Mouse (Mus musculus): ENCODE data around the gene Map2k2. TPM values are rescaled to one million over a fixed set of nuclear protein-coding genes. Genes with fewer than 3 reads are reported as not detected.

The Map2k2 gene
- total and polyA plus RNA-seq, 2 experiments from 2014 or later: 204 to 309 TPM

- DNase-seq (ENCODE audit: low spot score) (no peak), ATAC-seq (no peak)
- peaks cover 22% of the 10 kb centered on the region for H3K4me1 ChIP-seq (ENCODE audit: insufficient read depth, low read length)
- no peaks in the 10 kb centered on the region for H3K27me3 ChIP-seq (ENCODE audit: insufficient read depth, low read length)
- no peak overlapping the region for H3K9ac ChIP-seq (replicated peaks; ENCODE audit: low read length)
- no peak overlapping the region for H3K4me2 ChIP-seq (ENCODE audit: low read depth, low read length)
- H3K36me3 ChIP-seq (ENCODE audit: insufficient read depth, low read length): peaks cover 32% of the 10 kb centered on the region
- no peaks in the 10 kb centered on the region for H3K9me3 ChIP-seq (ENCODE audit: low read length)
- TF ChIP-seq CTCF (IDR thresholded peaks at IDR 0.05; ENCODE audit: low read depth): no peak
- H3K27ac ChIP-seq: no peak overlapping the region
- 30% methylated on average over 5 of the region's 5 CpGs for WGBS
- no peak overlapping the region for H3K4me3 ChIP-seq (ENCODE audit: low read length)
Observed at GRCm38 (mm10) chr10:81142551-81142981, 36.9 kb downstream of the Map2k2 start.

- no peaks in the 10 kb centered on the region for H3K9me3 ChIP-seq (ENCODE audit: low read length)
- no peak overlapping the region for H3K4me2 ChIP-seq (ENCODE audit: low read depth, low read length)
- peaks cover 22% of the 10 kb centered on the region for H3K4me1 ChIP-seq (ENCODE audit: insufficient read depth, low read length)
- no peak for ATAC-seq
- TF ChIP-seq CTCF (IDR thresholded peaks at IDR 0.05; ENCODE audit: low read depth): no peak
- no peaks in the 10 kb centered on the region for H3K27me3 ChIP-seq (ENCODE audit: insufficient read depth, low read length)
- no peak overlapping the region for H3K4me3 ChIP-seq (ENCODE audit: low read length)
- no peak overlapping the region for H3K27ac ChIP-seq
- no peak for DNase-seq (ENCODE audit: low spot score)
- H3K36me3 ChIP-seq (ENCODE audit: insufficient read depth, low read length): peaks cover 39% of the 10 kb centered on the region
- no peak overlapping the region for H3K9ac ChIP-seq (replicated peaks; ENCODE audit: low read length)
- WGBS: 82% methylated on average over 7 of the region's 7 CpGs
Observed at GRCm38 (mm10) chr10:81143157-81143633, 37.5 kb downstream of the Map2k2 start.

DNA sequence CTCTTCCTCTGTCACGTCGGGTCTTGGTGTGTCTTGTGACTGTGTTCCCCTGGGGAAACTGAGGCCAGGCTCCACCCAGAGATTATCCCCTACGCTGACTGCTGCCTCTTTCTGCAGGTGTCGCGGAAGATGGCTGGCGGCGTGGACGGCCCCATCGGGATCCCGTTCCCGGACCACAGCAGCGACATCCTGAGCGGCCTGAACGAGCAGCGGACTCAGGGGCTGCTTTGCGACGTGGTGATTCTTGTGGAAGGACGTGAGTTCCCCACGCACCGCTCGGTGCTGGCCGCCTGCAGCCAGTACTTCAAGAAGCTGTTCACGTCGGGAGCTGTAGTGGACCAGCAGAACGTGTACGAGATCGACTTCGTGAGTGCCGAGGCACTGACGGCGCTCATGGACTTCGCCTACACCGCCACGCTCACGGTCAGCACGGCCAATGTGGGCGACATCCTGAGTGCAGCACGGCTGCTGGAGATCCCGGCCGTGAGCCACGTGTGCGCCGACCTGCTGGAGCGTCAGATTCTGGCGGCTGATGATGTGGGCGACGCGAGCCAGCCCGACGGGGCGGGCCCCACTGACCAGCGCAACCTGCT is 38.2 kb downstream of the Map2k2 start:
- no peak overlapping the region for H3K9ac ChIP-seq (replicated peaks; ENCODE audit: low read length)
- no peaks in the 10 kb centered on the region for H3K27me3 ChIP-seq (ENCODE audit: insufficient read depth, low read length)
- DNase-seq (ENCODE audit: low spot score) (no peak), ATAC-seq (no peak)
- H3K4me3 ChIP-seq (ENCODE audit: low read length): no peak overlapping the region
- no peak overlapping the region for H3K4me2 ChIP-seq (ENCODE audit: low read depth, low read length)
- TF ChIP-seq CTCF (IDR thresholded peaks at IDR 0.05; ENCODE audit: low read depth): no peak
- no peak overlapping the region for H3K27ac ChIP-seq
- 95% methylated on average over 52 of the region's 52 CpGs for WGBS
- no peaks in the 10 kb centered on the region for H3K9me3 ChIP-seq (ENCODE audit: low read length)
- peaks cover 46% of the 10 kb centered on the region for H3K36me3 ChIP-seq (ENCODE audit: insufficient read depth, low read length)
- H3K4me1 ChIP-seq (ENCODE audit: insufficient read depth, low read length): peaks cover 16% of the 10 kb centered on the region

GRCm38 (mm10) chr10:81144667-81145066 is 39.0 kb downstream of the Map2k2 start:
- Histone ChIP-seq H3K36me3 (ENCODE audit: insufficient read depth, low read length) (peaks cover 52% of the 10 kb centered on the region), H3K27ac (no peak overlapping the region), H3K9me3 (ENCODE audit: low read length) (no peaks in the 10 kb centered on the region), H3K4me3 (ENCODE audit: low read length) (no peak overlapping the region), H3K9ac (replicated peaks; ENCODE audit: low read length) (no peak overlapping the region), H3K4me1 (ENCODE audit: insufficient read depth, low read length) (peaks cover 11% of the 10 kb centered on the region), H3K4me2 (ENCODE audit: low read depth, low read length) (no peak overlapping the region), H3K27me3 (ENCODE audit: insufficient read depth, low read length) (no peaks in the 10 kb centered on the region)
- TF ChIP-seq CTCF (IDR thresholded peaks at IDR 0.05; ENCODE audit: low read depth): no peak
- WGBS: 93% methylated on average over 27 of the region's 27 CpGs
- DNase-seq (ENCODE audit: low spot score) (no peak), ATAC-seq (no peak)

DNA sequence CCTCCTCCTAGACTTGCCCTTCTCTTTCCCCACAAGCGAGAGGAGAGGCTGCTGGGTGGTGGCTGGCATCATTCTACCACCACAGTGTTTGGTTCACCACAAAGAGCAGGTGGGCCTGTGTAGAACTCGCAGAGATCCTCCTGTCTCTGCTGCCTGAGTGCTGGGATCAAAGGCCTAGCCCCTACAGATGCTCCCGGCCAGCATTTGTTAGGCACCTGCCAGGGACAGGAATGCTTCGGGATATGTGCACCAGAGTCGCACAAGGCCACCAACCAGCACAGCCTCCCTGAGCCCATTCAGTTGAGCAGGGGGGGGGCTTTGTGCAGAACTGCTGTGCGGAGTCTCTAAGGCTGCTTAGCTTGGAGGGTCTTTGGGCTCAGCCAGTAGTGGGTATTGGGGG is 39.6 kb downstream of the Map2k2 start:
- DNase-seq (ENCODE audit: low spot score) (no peak), ATAC-seq (no peak)
- no peak overlapping the region for H3K9ac ChIP-seq (replicated peaks; ENCODE audit: low read length)
- H3K27ac ChIP-seq: no peak overlapping the region
- no peaks in the 10 kb centered on the region for H3K9me3 ChIP-seq (ENCODE audit: low read length)
- 96% methylated on average over 6 of the region's 6 CpGs for WGBS
- no peak overlapping the region for H3K4me3 ChIP-seq (ENCODE audit: low read length)
- H3K4me2 ChIP-seq (ENCODE audit: low read depth, low read length): no peak overlapping the region
- H3K36me3 ChIP-seq (ENCODE audit: insufficient read depth, low read length): peaks cover 58% of the 10 kb centered on the region
- no peak for TF ChIP-seq CTCF (IDR thresholded peaks at IDR 0.05; ENCODE audit: low read depth)
- H3K4me1 ChIP-seq (ENCODE audit: insufficient read depth, low read length): peaks cover 5% of the 10 kb centered on the region
- H3K27me3 ChIP-seq (ENCODE audit: insufficient read depth, low read length): no peaks in the 10 kb centered on the region

- peaks cover under 1% of the 10 kb centered on the region; the same call in 1 of the 2 replicates for H3K4me1 ChIP-seq (ENCODE audit: insufficient read depth, low read length)
- no peak overlapping the region for H3K9ac ChIP-seq (replicated peaks; ENCODE audit: low read length)
- WGBS: 87% methylated on average over 7 of the region's 7 CpGs
- H3K9me3 ChIP-seq (ENCODE audit: low read length): no peaks in the 10 kb centered on the region
- no peak for TF ChIP-seq CTCF (IDR thresholded peaks at IDR 0.05; ENCODE audit: low read depth)
- no peak for DNase-seq (ENCODE audit: low spot score)
- H3K27me3 ChIP-seq (ENCODE audit: insufficient read depth, low read length): no peaks in the 10 kb centered on the region
- peaks cover 58% of the 10 kb centered on the region for H3K36me3 ChIP-seq (ENCODE audit: insufficient read depth, low read length)
- ATAC-seq: no peak
- no peak overlapping the region for H3K27ac ChIP-seq
- no peak overlapping the region for H3K4me3 ChIP-seq (ENCODE audit: low read length)
- no peak overlapping the region for H3K4me2 ChIP-seq (ENCODE audit: low read depth, low read length)
Observed at GRCm38 (mm10) chr10:81145778-81146177, 40.1 kb downstream of the Map2k2 start.

GRCm38 (mm10) chr10:81146296-81146695 is 40.6 kb downstream of the Map2k2 start:
- Histone ChIP-seq H3K9me3 (ENCODE audit: low read length) (no peaks in the 10 kb centered on the region), H3K9ac (replicated peaks; ENCODE audit: low read length) (no peak overlapping the region), H3K4me1 (ENCODE audit: insufficient read depth, low read length) (no peaks in the 10 kb centered on the region), H3K36me3 (ENCODE audit: insufficient read depth, low read length) (peaks cover 58% of the 10 kb centered on the region), H3K4me2 (ENCODE audit: low read depth, low read length) (no peak overlapping the region), H3K27ac (no peak overlapping the region), H3K4me3 (ENCODE audit: low read length) (no peak overlapping the region), H3K27me3 (ENCODE audit: insufficient read depth, low read length) (no peaks in the 10 kb centered on the region)
- 89% methylated on average over 4 of the region's 4 CpGs for whole genome bisulfite sequencing
- no peak for TF ChIP-seq CTCF (IDR thresholded peaks at IDR 0.05; ENCODE audit: low read depth)
- ATAC-seq (no peak), DNase-seq (ENCODE audit: low spot score) (no peak)

Data from hindbrain, postnatal 0 days (tissue).